Mouse (Mus musculus) mature B cell (primary cell): Measurements from ENCODE around the gene Nt5c2.
"Not testable (repeated sequence)": the region's sequence is repeated elsewhere in the genome, so short reads cannot be mapped to it uniquely, and the experiment has no call there.

Experiments
- in situ Hi-C: fragments of 300-500 bp; cut with MboI; formaldehyde crosslinking; loops from 2 replicates; pipeline ENCODE4 v1.14.3; 2019

Nt5c2 gene

DNA sequence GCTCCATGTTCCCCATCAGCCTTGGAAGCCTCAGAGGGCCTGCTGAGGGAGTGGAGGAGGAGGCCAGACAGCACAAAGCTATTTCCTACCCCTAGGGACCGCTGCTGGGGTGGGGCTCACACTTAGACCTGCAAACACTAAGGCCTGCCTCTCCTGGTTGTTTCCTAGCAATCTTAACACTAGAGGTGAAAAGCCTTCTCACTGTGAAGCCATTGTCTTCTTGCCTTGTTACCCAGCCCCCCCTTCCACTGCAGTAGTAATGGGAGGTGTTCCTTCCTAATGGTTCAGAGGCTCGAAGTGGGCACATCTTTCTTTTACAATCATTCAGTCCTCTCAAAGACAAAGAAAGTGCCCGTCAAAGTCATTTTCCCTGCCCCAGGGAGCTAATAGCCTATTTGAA, 2.9 kb upstream of the Nt5c2 start:
- in situ Hi-C loops = no loop called here

DNA sequence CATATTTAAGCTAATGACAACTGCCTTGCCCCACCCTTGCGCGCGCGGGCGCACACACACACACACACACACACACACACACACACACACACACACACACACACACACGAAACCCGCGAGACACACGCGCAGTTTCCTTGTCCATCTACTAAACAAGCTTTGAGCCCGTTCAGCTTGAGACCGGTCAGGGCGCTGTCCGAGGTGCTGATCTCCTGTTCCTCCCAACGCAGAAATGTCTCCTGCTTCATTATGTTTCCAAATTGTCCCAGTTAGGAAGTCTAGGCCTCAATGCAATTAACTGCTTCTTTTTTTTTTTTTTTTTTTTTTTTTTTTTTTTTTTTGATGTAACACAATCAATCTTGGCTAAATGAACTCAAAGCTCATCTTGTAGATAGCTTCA, 1.5 kb upstream of the Nt5c2 start:
- in situ Hi-C loops = no loop called here

DNA sequence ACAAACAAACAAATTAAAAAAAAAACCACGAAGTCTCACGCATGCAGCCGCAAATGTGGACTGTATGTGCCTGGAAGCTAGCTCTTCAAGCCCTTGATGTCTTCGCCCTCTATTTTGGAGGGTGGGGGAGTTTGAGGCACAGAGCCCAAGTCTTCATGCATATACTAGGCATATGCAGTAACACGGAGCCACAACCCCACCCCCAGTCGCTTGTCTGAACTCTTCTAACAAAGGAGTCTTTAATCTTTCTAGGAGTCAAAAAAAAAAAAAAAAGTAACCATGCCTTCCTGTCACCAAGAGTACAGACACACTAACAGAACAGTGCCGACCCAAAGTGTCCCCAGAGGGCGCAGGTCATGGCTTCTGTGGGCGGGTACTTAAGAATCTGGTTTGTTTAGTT, 1.0 kb upstream of the Nt5c2 start:
- in situ Hi-C loops = no loop called here

DNA sequence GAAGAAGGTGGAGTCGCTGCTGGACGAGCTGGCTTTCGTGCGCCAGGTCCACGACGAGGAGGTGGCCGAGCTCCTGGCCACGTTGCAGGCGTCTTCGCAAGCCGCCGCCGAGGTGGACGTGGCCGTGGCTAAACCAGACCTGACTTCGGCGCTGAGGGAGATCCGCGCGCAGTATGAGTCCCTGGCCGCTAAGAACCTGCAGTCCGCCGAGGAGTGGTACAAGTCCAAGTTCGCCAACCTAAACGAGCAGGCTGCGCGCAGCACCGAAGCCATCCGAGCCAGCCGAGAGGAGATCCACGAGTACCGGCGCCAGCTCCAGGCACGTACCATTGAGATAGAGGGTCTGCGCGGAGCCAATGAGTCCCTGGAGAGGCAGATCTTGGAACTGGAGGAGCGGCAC, 443 bp upstream of the Nt5c2 start:
- in situ Hi-C loops = no loop called here

DNA sequence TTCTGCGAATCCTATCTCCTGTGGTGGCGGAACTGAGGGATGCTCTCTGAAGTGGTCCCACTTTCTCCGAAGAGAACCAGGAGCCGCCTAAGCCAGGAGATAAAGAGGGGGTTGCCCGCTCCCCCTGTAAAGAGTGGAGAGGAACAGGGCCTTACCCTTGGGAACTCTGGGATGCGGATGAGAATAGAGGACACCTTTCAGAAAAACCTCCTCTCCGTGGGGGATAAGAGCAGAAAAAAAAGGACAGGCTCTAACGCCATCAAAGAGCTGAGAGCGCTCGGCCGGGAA, 850 bp downstream of the Nt5c2 start:
- in situ Hi-C loops = no loop called here

DNA sequence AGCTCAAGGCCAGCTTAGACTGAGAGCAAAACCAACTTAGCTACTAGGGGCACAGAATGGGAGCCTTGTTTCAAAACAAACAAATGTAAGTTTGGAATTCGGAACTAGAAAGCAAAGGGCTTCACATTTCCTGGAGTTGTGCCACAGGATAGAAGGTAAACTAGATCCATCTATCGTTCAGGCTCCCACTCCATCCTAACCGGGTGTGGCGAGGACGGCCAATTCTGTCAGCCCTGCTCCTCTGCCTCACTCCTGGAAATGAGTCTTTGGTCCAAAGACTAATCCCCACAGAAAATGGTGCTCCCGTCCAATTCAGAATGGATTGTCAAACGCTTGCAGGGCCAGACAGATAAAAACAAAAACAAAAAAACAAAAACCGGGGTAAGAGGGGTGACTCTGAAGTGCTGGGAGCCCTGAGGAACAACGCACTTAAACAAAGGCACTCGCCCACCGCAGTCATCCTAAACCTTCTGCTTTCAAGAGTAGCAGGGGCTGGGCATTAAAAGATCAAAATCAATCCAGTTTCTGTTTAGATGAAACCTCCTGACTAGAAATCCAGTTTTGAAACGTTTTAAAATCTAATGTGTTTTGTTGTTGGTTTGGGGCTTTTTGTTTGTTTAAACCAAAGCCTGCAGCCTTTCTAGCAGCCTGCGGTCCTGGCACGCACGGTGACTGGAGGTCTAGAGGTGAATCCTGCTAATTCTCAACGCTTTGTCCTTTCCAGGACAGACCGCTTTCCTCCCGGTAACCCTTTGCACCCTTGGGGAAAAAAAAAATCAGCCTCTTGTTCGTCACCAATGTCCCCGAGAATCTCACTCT, 1.4 kb downstream of the Nt5c2 start:
- in situ Hi-C loops = no loop called here

DNA sequence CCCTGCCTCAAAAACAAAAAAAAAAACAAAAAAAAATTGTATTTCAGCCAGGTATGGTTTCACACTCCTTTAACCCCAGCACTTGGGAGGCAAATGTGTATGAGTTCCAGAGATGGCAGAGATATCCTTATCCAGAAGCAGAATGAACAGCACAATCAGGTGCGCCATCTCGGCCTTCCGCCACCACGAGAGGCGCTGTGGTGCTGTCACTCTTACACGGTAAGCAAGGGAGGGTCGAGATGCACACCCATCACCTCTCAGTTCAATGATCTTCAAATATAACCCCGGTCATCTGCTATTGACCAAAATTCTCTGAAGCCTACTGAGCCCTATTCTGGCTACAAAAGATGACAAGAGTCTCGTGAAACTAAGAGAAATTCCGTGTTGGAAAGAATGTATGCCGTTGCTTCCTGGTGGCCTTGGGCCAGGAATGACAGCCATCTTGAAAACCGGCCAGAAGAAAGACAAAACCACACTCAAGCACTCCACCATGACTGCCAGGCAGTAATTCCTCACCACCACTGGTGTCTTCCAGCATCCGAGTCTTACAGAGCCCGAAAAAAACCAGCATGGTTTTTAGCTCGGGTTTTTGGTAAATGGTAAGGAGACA, 2.3 kb downstream of the Nt5c2 start:
- in situ Hi-C loops = no loop called here

DNA sequence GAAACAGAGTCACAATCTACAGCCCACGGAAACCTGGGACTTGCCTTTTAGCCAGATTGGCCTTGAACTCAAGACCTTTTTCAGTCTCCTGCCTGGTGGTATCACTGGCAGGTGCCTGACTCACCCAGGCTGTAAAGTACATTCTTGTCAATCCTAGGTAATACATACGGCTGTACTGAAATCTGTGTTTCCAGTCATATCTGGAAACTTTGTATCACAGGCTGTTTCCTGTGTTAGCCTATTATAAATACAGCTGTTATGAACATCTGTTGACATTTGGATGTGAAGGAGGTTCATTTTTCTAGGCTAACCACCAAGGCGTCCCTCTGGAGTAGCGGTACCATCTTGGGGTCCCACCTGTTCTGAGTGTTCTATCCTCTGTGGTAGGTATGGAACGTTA, 5.0 kb downstream of the Nt5c2 start:
- in situ Hi-C loops = no loop called here

DNA sequence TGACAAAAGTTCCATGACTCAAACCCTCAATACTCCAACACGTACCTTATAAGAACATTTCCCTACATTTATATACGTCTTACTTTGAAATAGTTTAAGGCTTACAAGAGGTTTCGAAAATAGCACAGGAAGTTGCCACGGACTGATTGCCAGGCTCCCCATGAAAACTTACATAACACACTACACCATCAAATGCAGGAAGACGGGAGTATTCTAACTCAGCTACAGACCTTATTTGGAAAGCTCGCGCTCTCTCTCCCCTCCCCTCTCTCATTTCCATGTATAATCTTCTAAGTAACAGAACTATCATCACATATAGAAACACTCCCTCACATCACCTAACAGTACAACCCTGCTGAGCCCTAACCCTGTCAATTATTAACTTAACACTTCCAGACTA, 5.5 kb downstream of the Nt5c2 start:
- in situ Hi-C loops = no loop called here

DNA sequence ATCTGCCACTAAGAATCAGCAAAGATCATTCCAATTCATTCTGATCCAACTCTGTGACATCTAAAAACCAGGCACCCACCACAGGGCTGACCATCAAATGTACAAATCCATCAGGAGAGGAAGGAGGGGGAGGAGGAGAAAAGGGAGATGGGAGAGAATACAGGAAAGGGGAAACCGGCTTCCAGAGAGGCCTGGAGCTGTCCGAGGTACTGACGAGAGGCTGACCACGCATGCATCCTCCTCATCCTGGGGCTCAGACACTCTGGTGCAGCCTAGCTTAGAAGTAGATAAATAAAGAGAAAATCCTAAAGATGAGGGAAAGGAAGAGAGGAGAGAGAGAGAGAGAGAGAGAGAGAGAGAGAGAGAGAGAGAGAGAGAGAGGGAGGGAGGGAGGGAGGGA, 8.6 kb downstream of the Nt5c2 start:
- in situ Hi-C loops = no loop called here

DNA sequence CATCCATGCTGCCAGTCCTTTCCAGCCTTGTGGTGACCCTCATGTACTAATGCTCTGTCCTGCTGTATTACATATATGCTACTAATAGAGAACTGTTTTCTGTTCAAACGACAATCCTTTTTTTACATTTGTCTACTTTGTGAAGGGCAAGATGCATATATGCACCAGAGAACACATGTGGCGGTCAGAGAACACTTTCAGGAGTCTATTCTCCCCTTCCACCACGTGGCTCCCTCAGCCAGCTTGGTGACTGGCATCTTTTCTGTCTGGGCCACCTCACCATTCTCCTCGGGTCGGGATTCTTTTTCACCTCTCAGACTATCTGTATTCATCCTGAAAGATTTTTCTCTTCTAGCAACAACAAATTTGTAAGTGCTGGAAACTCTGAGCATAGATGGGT, 9.1 kb downstream of the Nt5c2 start:
- in situ Hi-C loops = no loop called here

DNA sequence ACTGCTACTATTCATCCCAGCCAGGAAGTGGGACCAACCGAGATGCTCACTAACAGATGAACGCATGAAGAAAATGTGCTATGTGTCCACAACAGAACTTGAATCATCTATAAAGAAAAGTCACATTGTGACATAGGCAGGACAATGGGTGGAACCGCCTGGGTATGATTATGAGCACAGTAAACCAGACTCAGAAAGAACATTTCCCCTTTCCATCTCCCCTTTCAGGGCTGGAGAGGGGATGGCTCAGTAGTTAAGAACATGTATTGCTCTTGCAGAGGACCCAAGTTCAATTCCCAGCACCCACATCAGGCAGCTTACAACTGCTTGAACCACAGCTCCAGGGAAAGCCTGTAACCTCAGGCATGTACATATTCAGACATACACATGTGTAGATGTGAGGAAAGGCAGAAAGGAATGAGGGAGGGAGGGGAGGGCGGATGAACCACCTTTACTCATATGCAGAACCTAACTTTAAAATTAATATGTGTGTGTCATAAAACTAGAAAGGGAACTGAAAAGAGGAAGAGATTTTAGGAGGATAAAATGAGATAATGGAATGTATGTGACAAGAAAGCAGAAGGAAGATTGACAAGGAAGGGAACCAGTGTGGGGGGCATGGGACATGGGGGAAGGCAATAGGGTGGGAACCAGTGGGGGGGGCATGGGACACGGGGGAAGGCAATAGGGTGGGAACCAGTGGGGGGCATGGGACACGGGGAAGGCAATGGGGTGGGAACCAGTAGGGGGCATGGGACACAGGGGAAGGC, 11.0 kb downstream of the Nt5c2 start:
- in situ Hi-C loops = no loop called here

DNA sequence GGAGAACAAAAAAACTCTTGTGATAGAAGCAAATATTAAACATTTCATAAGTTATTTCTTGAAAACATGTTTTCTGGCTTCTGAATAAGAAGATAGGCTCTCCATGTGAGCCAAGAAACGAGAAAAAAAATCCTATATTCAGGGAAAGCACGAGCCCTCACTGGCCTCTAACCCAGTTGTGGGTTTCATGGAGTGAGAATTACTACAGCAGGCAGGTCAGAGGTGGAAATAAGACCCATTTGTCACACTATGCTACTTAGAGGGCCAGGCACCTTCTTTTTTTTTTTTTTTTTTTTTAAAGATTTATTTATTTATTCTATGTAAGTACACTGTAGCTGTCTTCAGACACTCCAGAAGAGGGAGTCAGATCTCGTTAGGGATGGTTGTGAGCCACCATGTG, 14.6 kb downstream of the Nt5c2 start:
- in situ Hi-C loops = not testable (repeated sequence)

DNA sequence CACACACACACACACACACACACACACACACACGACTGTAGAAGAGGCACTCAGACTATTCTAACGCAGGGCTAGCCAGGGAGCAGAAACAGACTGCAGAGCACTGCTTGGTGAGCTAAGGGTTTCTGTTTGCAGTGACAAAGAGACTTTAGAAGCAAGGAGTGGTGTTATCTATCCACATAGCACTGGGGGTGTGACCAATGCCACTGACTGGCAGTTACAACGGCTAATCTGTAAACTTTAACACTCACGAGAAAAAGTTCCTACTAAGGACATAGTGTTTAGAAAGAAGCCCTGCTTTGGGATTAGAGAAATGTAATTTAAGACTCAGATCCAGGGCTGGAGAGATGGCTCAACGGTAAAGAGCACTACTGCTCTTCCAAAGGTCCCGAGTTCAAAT, 15.2 kb downstream of the Nt5c2 start:
- in situ Hi-C loops = no loop called here

DNA sequence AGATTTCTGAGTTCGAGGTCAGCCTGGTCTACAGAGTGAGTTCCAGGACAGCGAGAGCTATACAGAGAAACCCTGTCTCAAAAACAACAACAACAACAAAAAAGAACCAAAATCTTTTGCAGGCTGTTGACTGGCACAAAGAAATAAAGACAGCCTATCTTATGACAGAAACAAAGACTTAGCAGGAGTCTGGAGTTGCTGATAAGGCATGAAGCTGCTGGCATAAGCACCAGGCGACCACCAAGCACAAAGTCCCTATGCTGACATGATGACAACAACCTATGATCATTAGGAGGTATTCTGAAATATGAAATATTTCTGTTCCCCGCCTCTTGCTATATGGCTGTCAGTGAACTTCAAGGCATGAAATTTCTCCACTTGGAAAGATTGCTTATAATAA, 16.0 kb downstream of the Nt5c2 start:
- in situ Hi-C loops = no loop called here

DNA sequence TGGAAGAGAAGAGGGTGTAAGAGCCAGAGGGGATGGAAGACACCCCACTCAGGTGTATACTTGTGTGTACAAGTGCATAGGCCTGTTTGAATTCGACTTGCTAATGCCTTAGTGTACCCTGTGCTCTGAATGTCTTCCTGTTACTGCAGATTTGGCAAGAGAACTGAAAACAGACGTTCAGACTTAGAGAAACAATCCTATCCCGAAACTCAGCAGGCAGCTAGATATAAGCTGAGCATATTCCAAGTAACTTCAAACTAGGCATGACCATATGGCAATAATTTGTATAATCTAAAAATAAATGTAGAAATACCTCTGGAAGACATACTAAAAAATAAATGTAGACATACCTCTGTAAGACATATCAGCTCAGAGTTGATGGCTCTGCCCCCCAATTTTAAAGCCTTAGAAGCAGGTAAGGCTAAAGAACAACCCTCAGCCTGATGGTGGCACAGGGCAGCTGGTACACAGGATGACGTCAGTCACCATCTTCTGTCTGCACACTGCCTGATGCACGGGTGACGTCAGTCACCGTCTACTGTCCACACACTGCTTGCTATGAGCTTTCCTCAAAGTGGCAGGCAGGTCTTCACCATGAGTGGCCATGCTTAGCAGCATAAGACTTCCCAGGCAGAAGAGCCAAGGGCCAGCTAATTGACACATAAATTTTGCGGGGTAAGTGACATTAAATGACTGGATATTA, 16.6 kb downstream of the Nt5c2 start:
- in situ Hi-C loops = no loop called here

DNA sequence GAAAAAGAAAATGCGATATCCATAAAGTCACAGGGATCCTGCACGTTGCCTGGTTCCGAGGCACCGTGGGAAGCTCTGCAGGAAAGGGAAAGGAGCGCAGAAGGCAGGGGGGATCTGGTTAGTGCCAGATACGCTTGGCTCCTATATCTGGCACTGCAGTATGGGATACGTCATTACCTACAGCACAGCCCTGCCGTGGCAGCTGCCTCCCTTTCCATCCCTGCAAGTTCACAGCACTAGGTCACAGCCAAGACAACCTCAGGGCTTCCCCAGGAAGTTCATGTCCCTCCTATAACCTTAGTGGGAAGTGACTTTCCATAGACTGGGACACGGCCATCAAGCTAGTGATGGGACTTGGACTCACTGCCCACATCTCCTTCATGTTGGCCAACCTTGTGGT, 18.9 kb downstream of the Nt5c2 start:
- in situ Hi-C loops = no loop called here

DNA sequence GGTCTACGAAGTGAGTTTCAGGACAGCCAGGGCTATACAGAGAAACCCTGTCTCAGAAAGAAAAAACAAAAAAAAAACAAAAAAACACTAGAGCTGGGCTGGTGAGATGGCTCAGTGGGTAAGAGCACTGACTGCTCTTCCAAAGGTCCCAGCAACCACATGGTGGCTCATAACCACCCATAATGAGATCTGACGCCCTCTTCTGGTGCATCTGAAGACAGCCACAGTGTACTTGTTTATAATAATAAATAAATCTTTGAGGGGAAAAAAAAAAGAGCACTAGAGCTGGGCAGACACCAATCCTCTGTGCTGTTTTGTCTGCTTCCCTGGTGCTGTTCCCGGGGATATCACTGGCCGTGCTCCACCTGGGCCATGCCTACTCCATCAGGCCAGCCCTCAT, 22.6 kb downstream of the Nt5c2 start:
- in situ Hi-C loops = loop anchor here (5.0 kb wide), 1 partner anchor 115 kb away; no protein-coding TSS in a partner anchor

DNA sequence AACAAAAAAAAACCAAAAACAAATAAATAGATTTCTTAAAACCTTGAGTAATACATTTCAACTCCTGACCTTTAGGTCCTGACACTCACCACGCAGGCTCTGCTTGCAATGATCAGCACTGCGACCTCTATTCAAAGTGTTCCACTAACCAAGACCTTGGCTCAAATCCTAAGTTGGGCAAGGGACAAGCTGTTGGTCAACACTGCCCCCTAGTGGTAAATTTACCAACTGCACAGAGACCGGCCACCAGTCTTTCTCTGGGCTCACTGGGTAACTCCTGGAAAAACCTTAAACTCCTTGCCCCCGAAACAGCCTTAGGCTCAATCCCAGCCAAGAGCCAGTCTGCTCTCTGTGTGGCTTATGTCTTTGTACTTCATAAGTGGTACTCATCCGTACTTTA, 23.8 kb downstream of the Nt5c2 start:
- in situ Hi-C loops = loop anchor here (5.0 kb wide), 1 partner anchor 114 kb away; no protein-coding TSS in a partner anchor

DNA sequence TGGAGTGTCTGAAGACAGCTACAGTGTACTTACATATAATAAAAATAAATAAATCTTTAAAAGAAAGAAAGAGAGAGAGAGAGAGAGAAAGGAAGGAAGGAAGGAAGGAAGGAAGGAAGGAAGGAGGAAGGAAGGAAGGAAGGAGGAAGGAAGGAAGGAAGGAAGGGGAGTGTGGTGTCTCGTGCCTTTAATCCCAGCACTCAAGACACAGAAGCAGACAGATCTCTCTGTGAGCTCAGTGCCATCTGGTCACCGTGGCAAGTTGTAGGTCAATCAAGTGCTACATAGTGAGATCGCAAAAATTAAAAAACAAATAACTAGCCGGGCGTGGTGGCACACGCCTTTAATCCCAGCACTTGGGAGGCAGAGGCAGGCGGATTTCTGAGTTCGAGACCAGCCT, 24.3 kb downstream of the Nt5c2 start:
- in situ Hi-C loops = loop anchor here (5.0 kb wide), 1 partner anchor 113 kb away; no protein-coding TSS in a partner anchor

DNA sequence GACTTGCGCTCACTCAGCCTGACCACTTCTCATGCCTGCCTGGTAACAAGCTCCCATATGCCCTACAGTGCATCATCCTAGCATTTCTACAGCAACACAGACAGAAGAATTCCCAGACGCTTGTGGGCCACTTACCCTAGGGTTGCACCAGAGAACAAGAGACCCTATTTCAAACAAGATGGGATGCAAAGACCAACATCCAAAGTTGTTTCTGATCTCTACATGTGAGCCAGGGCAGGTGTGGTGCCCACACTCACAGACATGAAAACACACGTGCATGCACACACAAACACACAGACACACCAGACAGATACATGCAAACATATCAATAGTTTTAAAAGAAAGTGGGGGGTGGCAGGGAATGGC, 24.8 kb downstream of the Nt5c2 start:
- in situ Hi-C loops = loop anchor here (5.0 kb wide), 1 partner anchor 113 kb away; no protein-coding TSS in a partner anchor

DNA sequence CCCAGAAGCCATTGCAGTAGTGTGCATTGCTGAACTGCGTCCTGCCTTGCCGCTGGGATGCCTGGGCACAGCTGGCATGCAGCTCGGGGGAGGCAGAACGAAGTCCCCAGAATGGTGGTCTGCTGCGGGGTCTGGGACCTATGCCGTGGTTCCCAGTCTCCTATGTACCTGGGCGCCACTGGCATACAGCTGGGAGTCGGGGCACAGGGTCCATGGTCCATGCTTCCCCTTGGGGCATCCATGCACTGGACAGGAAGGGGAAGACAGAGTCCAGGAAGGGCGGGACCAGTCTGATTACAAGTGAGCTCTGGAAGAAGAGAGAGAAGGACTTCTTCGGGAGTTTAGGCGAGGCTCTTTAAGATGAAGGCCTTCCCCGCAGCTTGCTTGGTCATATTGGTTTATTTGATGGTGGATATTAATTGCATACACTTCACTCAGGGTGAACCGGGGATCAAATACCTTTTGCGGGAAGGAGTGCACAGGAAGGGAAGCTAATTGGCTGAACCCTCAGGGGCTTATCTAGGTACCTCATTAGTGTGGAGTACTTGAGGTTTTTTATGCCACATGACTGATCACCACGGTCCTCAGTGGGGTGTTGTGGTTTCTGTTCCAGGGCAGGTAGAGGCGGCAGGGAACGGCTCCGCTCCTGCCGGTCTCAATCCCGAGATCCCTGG, 25.3 kb downstream of the Nt5c2 start:
- in situ Hi-C loops = loop anchor here (5.0 to 10.0 kb wide), 2 partner anchors 112 to 225 kb away; partner anchors contain the start of gene Cnnm2
